Mouse (Mus musculus): ENCODE data around the gene Prox1.

Prox1 gene

DNA sequence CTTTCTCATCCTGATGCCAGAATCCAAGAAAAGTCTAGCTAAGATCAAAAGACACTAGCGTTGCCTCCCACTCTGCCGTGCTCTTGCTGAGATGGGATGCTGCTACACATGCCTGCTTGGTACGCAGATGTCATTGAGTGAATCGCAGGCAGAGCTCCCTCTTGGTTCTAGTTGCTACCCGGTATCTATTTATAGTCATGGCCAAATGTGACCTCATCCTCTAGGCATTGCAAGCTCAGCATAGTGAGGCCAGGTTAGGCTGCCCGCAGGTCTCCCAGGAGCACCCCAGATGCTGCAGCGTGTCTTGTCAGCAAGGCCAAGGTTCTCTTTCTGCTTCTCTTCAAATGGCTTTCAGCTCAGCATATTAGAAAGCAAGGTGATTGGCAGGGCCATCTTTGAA is 84.8 kb downstream of the Prox1 start:
- no peak for DNase-seq (ENCODE audit: low spot score in 2 of 2)

DNA sequence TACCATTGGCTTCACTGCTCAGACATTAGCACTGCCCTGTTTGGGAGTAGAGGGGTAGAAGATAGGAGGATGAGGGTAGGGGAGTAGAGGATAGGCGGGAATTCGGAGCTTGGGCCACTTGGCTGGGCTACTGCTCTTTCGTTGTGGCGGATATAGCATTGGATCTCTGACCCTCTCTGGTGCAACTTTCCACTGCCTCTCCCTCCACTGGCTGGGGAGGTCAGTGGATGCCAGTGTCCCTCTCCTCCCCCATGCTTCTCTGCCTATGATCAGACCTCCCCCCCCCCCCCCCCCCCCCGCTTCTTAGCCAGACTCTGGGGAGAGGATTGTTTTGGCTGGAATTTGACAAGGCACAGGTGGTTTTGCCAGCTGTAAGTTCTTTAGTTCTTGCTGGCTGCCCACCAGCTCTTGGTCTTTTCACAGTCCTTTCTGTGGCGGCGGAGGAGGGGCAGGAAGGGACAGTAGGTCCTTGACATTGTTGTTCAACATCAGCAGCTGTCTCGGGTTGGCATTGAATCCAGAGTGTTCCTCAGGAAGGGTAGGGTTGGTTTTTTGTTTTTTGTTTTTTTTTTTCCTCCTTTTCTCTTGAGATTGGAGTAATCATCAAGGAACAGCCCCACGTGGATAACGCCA is 90.8 kb downstream of the Prox1 start:
- DNase-seq (ENCODE audit: low spot score in 2 of 2) = no peak

DNA sequence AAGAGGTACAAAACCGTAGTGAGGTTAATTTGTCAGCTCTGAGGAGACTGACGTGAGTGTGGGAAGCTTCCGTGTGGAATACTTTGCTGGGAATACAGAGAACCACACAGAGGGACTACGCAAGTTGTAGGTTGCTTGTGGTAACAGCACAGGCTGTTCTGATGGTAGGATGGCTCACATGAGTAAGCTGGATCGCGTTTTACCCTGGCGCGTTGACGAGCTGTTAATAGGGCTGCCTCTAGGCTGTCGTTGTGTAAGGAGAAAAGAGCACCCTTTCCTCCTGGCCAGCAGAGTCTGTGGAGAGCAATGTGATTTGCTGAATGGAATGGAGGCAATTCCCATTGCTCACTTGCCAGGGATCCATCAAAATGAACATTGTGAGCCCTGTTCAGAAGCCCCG is 93.9 kb downstream of the Prox1 start:
- DNase-seq (ENCODE audit: low spot score in 2 of 2) = no peak
